Mouse (Mus musculus) embryonic facial prominence, embryonic 11.5 days (tissue): ENCODE measurements around the gene Ptprg. TPM values are rescaled to one million over a fixed set of nuclear protein-coding genes. Genes with fewer than 3 reads are reported as not detected.

Experiments
- ATAC-seq: fragments of 200-750 bp; cut with Nextera tagmentation; replicated peaks from 2 replicates; pipeline ENCODE4 v1.8.0; 2017; ENCODE audit warnings: low read depth; ENCODE audit not compliant: insufficient number of reproducible peaks, low FRiP score, low TSS enrichment
- DNase-seq: peaks from one replicate; pipeline ENCODE4 v3.0.0-alpha.2; 2015; ENCODE audit warnings: low spot score
- H3K27ac ChIP-seq: fragments of 300-500 bp; sonication (generic); replicated peaks from 2 replicates; pipeline ENCODE4 v1.5.1; 2014; ENCODE audit warnings: mild to moderate bottlenecking, low read depth, low read length, control low read depth
- H3K27me3 ChIP-seq: fragments of 300-500 bp; sonication (generic); 2 replicates; pipeline ENCODE4 v1.6.1; 2014; ENCODE audit warnings: mild to moderate bottlenecking, low read length, moderate library complexity, mixed read lengths; ENCODE audit not compliant: control insufficient read depth, insufficient read depth
- H3K36me3 ChIP-seq: fragments of 300-500 bp; sonication (generic); replicated peaks from 2 replicates; pipeline ENCODE4 v1.6.1; 2014; ENCODE audit warnings: low read depth, mild to moderate bottlenecking, low read length, moderate library complexity, mixed read lengths; ENCODE audit not compliant: control insufficient read depth, insufficient read depth
- H3K4me1 ChIP-seq: fragments of 300-500 bp; sonication (generic); 2 replicates; pipeline ENCODE4 v1.6.1; 2014; ENCODE audit warnings: low read length, mixed read lengths; ENCODE audit not compliant: control insufficient read depth, insufficient read depth
- H3K4me2 ChIP-seq: fragments of 300-500 bp; sonication (generic); 2 replicates; pipeline ENCODE4 v1.6.1; 2014; ENCODE audit warnings: low read depth, mild to moderate bottlenecking, control low read depth, low read length, moderate library complexity
- H3K4me3 ChIP-seq: fragments of 300-500 bp; sonication (generic); 2 replicates; pipeline ENCODE4 v1.5.1; 2014; ENCODE audit warnings: low read depth, low read length, control low read depth
- H3K9ac ChIP-seq: fragments of 300-500 bp; sonication (generic); replicated peaks from 2 replicates; pipeline ENCODE4 v1.6.1; 2014; ENCODE audit warnings: mild to moderate bottlenecking, control low read depth, low read length
- H3K9me3 ChIP-seq: fragments of 300-500 bp; sonication (generic); replicated peaks from 2 replicates; pipeline ENCODE4 v1.6.1; 2016; ENCODE audit warnings: mild to moderate bottlenecking, low read length, inconsistent platforms, mixed read lengths; ENCODE audit not compliant: control insufficient read depth
- WGBS: fragments of 180-500 bp; shearing (Covaris S2); extraction: QIAGEN DNeasy Blood & Tissue Kit; methylation state at CpG from one replicate; pipeline ENCODE4 v1.1.7; 2014; 5-methylcytosine and 5-hydroxymethylcytosine counted together
- polyA plus RNA-seq: library from polyadenylated mRNA; unstranded; fragments of >200 nt; fragmentation: Nextera tagmentation; extraction: Ambion mirVana; gene quantifications from 2 replicates; pipeline ENCODE4 v1.2.1, GENCODE M21; 2014

The Ptprg gene
- polyA plus RNA-seq, 1 experiment from 2014 or later, result 28.7 TPM

- Histone ChIP-seq H3K4me3 (no peak overlapping the region), H3K4me2 (no peak overlapping the region), H3K4me1 (no peaks in the 10 kb centered on the region), H3K9ac (no peak overlapping the region), H3K27ac (no peak overlapping the region), H3K27me3 (no peaks in the 10 kb centered on the region), H3K36me3 (no peaks in the 10 kb centered on the region), H3K9me3 (no peaks in the 10 kb centered on the region)
- WGBS, result 72% methylated on average over 2 of the region's 2 CpGs
- DNase-seq (no peak), ATAC-seq (no peak)
Observed at GRCm38 (mm10) chr14:11630736-11631135, 77.4 kb downstream of the Ptprg start.

GRCm38 (mm10) chr14:11631505-11631904 lies 78.2 kb downstream of the Ptprg start:
- Histone ChIP-seq H3K27ac (no peak overlapping the region), H3K4me1 (no peaks in the 10 kb centered on the region), H3K4me2 (no peak overlapping the region), H3K9ac (no peak overlapping the region), H3K4me3 (no peak overlapping the region), H3K9me3 (no peaks in the 10 kb centered on the region), H3K27me3 (no peaks in the 10 kb centered on the region), H3K36me3 (no peaks in the 10 kb centered on the region)
- 92% methylated on average over 4 of the region's 4 CpGs for WGBS
- no peak for ATAC-seq
- DNase-seq, result no peak

DNA sequence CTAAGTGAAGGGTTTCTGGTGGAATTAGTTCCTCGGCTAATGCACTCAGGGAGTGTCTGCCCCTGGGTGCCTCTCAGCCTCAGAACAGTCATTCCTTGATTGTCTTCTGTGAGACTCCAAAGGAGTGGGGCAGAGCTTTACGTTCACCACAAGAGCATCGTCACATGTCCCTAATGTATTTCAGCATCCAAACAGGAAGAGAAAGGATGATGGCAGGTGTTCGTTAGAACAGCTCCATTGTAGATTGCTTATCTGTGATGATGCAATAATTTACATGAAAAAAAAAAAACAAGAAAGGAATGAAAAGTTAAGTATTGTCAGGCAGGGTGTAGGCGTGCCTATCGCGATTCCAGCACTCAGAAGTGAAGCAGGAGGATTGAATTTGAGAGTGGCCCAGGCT lies 84.3 kb downstream of the Ptprg start:
- WGBS, result 90% methylated on average over 7 of the region's 7 CpGs
- Histone ChIP-seq H3K4me2 (no peak overlapping the region), H3K9ac (no peak overlapping the region), H3K9me3 (no peaks in the 10 kb centered on the region), H3K4me1 (no peaks in the 10 kb centered on the region), H3K27me3 (no peaks in the 10 kb centered on the region), H3K4me3 (no peak overlapping the region), H3K36me3 (no peaks in the 10 kb centered on the region), H3K27ac (no peak overlapping the region)
- ATAC-seq (no peak), DNase-seq (no peak)

GRCm38 (mm10) chr14:11639366-11639765 lies 86.0 kb downstream of the Ptprg start:
- no peak overlapping the region for H3K4me3 ChIP-seq
- H3K9me3 ChIP-seq, result no peaks in the 10 kb centered on the region

DNA sequence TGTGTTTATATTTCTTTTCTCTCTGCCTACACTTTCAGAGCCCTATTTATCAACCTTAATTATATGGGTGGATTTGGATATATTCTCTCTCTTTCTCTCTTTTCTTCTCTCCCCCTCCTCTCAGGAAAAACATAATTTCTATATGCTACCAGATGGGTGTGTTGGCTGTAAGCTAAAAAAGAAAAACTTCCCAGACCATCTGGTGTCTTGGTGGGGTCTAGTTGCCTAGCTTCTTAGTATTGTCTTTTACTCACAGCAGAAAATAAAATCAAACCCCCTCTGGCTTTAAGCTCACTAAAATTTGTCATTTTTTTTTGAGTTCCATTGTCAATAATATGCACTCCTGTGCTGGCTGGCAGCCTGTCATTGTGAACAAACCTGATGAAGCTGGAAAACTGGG lies 87.0 kb downstream of the Ptprg start:
- no peaks in the 10 kb centered on the region for H3K27me3 ChIP-seq
- no peak overlapping the region for H3K4me2 ChIP-seq
- no peak overlapping the region for H3K9ac ChIP-seq
- DNase-seq, result no peak
- H3K4me3 ChIP-seq, result no peak overlapping the region
- H3K4me1 ChIP-seq, result no peaks in the 10 kb centered on the region
- no peaks in the 10 kb centered on the region for H3K9me3 ChIP-seq
- ATAC-seq, result no peak
- H3K27ac ChIP-seq, result no peak overlapping the region
- no peaks in the 10 kb centered on the region for H3K36me3 ChIP-seq

More at GRCm38 (mm10) chr14:11639366-11639765, 86.0 kb downstream of the Ptprg start:
- 92% methylated on average over 5 of the region's 5 CpGs for WGBS
- Histone ChIP-seq H3K4me1 (no peaks in the 10 kb centered on the region), H3K4me2 (no peak overlapping the region), H3K27me3 (no peaks in the 10 kb centered on the region), H3K27ac (no peak overlapping the region), H3K36me3 (no peaks in the 10 kb centered on the region), H3K9ac (no peak overlapping the region)
- DNase-seq (no peak), ATAC-seq (no peak)

- Histone ChIP-seq H3K27ac (no peak overlapping the region), H3K36me3 (no peaks in the 10 kb centered on the region), H3K27me3 (no peaks in the 10 kb centered on the region), H3K4me1 (no peaks in the 10 kb centered on the region), H3K9ac (no peak overlapping the region), H3K4me2 (no peak overlapping the region), H3K4me3 (no peak overlapping the region), H3K9me3 (no peaks in the 10 kb centered on the region)
- ATAC-seq (no peak), DNase-seq (no peak)
- 84% methylated on average over 3 of the region's 3 CpGs for WGBS
Observed at GRCm38 (mm10) chr14:11640996-11641395, 87.7 kb downstream of the Ptprg start.

GRCm38 (mm10) chr14:11642977-11643376 lies 89.6 kb downstream of the Ptprg start:
- 97% methylated on average over 1 of the region's 1 CpGs for WGBS

GRCm38 (mm10) chr14:11657374-11657773 lies 104.0 kb downstream of the Ptprg start:
- no peak for ATAC-seq
- H3K9me3 ChIP-seq, result no peaks in the 10 kb centered on the region
- 61% methylated on average over 6 of the region's 6 CpGs for WGBS

More at GRCm38 (mm10) chr14:11642977-11643376, 89.6 kb downstream of the Ptprg start:
- Histone ChIP-seq H3K9ac (no peak overlapping the region), H3K36me3 (no peaks in the 10 kb centered on the region), H3K27ac (no peak overlapping the region), H3K4me2 (no peak overlapping the region), H3K9me3 (no peaks in the 10 kb centered on the region), H3K27me3 (no peaks in the 10 kb centered on the region), H3K4me3 (no peak overlapping the region), H3K4me1 (no peaks in the 10 kb centered on the region)
- DNase-seq, result no peak
- no peak for ATAC-seq

More at GRCm38 (mm10) chr14:11657374-11657773, 104.0 kb downstream of the Ptprg start:
- DNase-seq, result peak; percentile 52
- H3K36me3 ChIP-seq, result no peaks in the 10 kb centered on the region
- H3K27me3 ChIP-seq, result no peaks in the 10 kb centered on the region
- H3K27ac ChIP-seq, result no peak overlapping the region
- no peak overlapping the region for H3K9ac ChIP-seq
- no peaks in the 10 kb centered on the region for H3K4me1 ChIP-seq
- H3K4me3 ChIP-seq, result no peak overlapping the region
- H3K4me2 ChIP-seq, result no peak overlapping the region
